Mouse (Mus musculus): ENCODE measurements around the gene Sdhaf1. TPM values are rescaled to one million over a fixed set of nuclear protein-coding genes. Genes with fewer than 3 reads are reported as not detected.
A peak's percentile ranks its signal among the peaks of the same experiment; 100 is the strongest.

Sdhaf1 gene
- polyA plus RNA-seq (2016; fragmentation: Nextera tagmentation; extraction: Ambion mirVana) = 22.2 and 27.4 TPM in 2 replicates

DNA sequence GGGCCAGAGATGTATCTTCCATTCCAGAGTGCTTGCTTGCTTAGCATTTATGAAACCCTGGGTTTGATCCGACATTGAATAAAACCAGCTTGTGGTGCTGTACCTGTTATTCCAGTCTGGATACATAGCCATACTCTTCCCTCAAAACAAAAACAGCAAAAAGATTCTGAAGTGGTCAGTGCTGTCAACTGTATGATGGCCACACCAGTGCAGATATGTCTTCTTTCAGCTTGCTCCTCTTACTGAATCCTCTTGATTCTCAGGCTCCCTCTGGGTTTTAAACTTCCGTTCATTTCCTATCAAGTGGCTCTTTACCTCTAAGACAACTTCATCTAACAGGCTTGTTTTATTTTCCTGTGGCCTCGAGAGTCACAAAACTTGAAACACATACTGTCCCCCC, at the start of gene Sdhaf1:
TSS of gene Sdhaf1 (minus strand) at position 101 of the 400 bp plus-strand sequence.
- no peaks in the 10 kb centered on the region for H3K36me3 ChIP-seq
- ATAC-seq (ENCODE audit: low FRiP score, low read depth) = no peak
- peak within 1 kb of the TSS; percentile 92 for H3K9ac ChIP-seq (replicated peaks)
- WGBS = 79% methylated on average over 3 of the region's 3 CpGs
- peaks cover 19% of the 10 kb centered on the region for H3K4me1 ChIP-seq
- H3K4me2 ChIP-seq (replicated peaks) = peak within 1 kb of the TSS; percentile 73
- peaks cover 12% of the 10 kb centered on the region; the same call in 1 of the 2 replicates for H3K27me3 ChIP-seq
- peak within 1 kb of the TSS; percentile 87 for H3K4me3 ChIP-seq
- H3K27ac ChIP-seq (replicated peaks) = peak within 1 kb of the TSS; percentile 84; the same call in 1 of the 2 replicates
- 0 out of 2 replicates have a peak, but pooled peaks cover 3% of the 10 kb centered on the region for H3K9me3 ChIP-seq

DNA sequence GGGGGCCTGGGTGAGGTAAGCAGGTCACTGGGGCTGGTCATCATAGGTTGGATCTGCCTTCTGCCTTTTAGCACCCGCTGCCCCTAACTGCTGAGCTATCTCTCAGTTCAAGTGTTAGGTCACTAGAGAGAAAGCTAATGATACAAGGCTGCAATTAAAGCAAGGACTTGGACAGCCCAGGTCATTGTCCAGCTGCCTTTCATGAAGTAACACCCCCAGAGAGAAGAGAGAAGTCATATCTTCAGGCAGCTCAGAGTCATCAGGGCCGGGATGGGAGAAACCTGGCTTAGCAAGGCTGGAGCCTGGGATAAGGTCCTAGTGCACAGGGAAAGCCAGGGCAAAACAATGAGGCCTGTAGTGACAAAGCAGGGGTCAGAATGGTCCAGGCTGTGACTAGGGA, 43.8 kb upstream of the Sdhaf1 start:
- H3K9ac ChIP-seq (replicated peaks) = no peak overlapping the region
- 83% methylated on average over 2 of the region's 2 CpGs for WGBS
- ATAC-seq (ENCODE audit: low FRiP score, low read depth) = no peak
- no peak overlapping the region for H3K4me3 ChIP-seq
- H3K4me2 ChIP-seq (replicated peaks) = no peak overlapping the region
- no peaks in the 10 kb centered on the region for H3K36me3 ChIP-seq
- peaks cover 7% of the 10 kb centered on the region for H3K4me1 ChIP-seq
- peaks cover 12% of the 10 kb centered on the region for H3K27me3 ChIP-seq
- no peaks in the 10 kb centered on the region for H3K9me3 ChIP-seq
- no peak overlapping the region for H3K27ac ChIP-seq (replicated peaks)

- ATAC-seq (ENCODE audit: low FRiP score, low read depth) = peak; percentile 31; the same call in 1 of the 2 replicates
- Histone ChIP-seq H3K9ac (replicated peaks) (peak overlapping the region; percentile 96), H3K27ac (replicated peaks) (no peak overlapping the region), H3K4me3 (peak overlapping the region; percentile 90), H3K4me2 (replicated peaks) (peak overlapping the region; percentile 82), H3K27me3 (peaks cover 12% of the 10 kb centered on the region), H3K9me3 (no peaks in the 10 kb centered on the region), H3K36me3 (peaks cover 14% of the 10 kb centered on the region), H3K4me1 (peaks cover 34% of the 10 kb centered on the region)
- 72% methylated on average over 6 of the region's 6 CpGs for WGBS
Observed at GRCm38 (mm10) chr7:30363344-30363738, 39.6 kb upstream of the Sdhaf1 start.

DNA sequence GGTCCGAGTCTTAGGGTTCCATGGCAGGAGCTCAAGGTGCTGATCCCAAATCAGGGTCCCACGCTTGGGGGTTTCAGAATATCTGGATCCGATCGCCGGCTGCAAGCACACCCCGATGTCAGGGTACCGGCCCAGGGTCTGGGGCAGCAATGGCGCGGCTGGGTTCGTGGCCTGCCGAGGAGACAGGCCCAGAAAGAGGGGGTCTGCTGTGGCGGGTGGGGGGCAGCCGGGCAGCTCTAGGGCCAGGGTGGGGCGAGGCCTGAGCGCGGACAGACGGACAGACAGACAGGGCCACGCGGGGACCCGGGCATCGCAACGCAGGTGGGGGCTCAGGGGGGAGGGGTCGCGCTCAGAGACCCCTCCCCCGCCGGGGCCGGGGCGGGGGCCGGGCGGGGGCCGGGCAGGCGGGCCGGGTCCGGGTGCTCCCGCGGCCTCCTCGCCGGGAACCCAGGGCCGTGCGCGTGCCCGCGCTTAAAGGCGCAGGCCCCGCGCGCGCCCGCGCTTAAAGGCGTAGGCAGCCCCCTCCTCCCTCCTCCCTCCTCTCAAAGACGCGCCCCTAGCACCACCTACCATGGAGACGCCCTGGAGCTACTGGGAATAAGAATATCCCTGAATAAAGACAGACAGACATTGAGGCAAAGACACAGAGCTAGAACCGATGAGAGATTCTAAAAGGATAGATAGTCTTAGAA, 39.1 kb upstream of the Sdhaf1 start, which contains the start of gene Lrfn3:
TSS of gene Lrfn3 (minus strand) at position 121 of the 692 bp plus-strand sequence.
- under 1% methylated on average over 40 of the region's 55 CpGs for WGBS
- H3K9me3 ChIP-seq = no peaks in the 10 kb centered on the region
- peaks cover 12% of the 10 kb centered on the region for H3K27me3 ChIP-seq
- H3K9ac ChIP-seq (replicated peaks) = peak within 1 kb of the TSS; percentile 96
- H3K27ac ChIP-seq (replicated peaks) = peak within 1 kb of the TSS; percentile 46; the same call in 1 of the 2 replicates
- H3K4me1 ChIP-seq = peaks cover 38% of the 10 kb centered on the region
- peak within 1 kb of the TSS; percentile 90 for H3K4me3 ChIP-seq
- peak; percentile 76 for ATAC-seq (ENCODE audit: low FRiP score, low read depth)
- H3K4me2 ChIP-seq (replicated peaks) = peak within 1 kb of the TSS; percentile 82
- H3K36me3 ChIP-seq = peaks cover 14% of the 10 kb centered on the region

GRCm38 (mm10) chr7:30360028-30360427, 36.3 kb upstream of the Sdhaf1 start:
- 92% methylated on average over 17 of the region's 17 CpGs for WGBS
- no peaks in the 10 kb centered on the region for H3K9me3 ChIP-seq
- peaks cover 31% of the 10 kb centered on the region for H3K36me3 ChIP-seq
- no peak overlapping the region for H3K9ac ChIP-seq (replicated peaks)
- H3K4me1 ChIP-seq = peaks cover 39% of the 10 kb centered on the region
- H3K4me3 ChIP-seq = 0 out of 2 replicates have a peak overlapping the region, but pooled peaks have one; percentile 4
- H3K27ac ChIP-seq (replicated peaks) = no peak overlapping the region
- H3K4me2 ChIP-seq (replicated peaks) = 0 out of 2 replicates have a peak overlapping the region, but pooled peaks have one; percentile 4
- H3K27me3 ChIP-seq = peaks cover 12% of the 10 kb centered on the region
- no peak for ATAC-seq (ENCODE audit: low FRiP score, low read depth)

DNA sequence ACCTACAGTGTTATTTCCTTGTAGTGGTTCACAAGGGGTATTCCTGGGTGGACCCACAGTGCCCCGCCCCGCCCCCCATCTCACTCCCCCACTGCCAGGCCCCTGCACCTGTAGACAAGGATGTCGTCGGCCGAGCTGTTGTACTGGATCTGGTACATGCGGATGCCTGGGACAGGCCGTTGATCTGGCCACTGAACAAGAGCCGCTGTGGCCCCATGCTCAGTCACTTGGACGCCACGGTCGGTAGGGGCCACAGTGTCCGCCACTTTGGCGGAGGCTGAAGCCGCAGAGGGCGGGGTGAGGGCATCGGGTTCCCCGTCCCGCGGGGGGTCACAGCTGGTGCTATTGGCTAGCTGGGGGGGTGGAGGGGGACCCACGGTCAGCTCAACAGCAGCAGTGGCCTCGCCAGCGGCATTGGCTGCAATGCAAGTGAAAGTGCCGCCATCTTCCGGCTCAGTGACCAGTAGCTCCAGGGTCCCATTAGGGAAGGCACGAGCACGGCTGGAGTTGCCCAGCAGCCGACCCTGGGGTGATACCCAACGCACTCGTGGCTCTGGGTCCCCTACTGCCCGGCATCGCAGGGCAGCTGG, 35.7 kb upstream of the Sdhaf1 start:
- 0 out of 2 replicates have a peak overlapping the region, but pooled peaks have one; percentile 4 for H3K4me2 ChIP-seq (replicated peaks)
- H3K36me3 ChIP-seq = peaks cover 35% of the 10 kb centered on the region
- 90% methylated on average over 31 of the region's 31 CpGs for WGBS
- H3K27ac ChIP-seq (replicated peaks) = no peak overlapping the region
- peaks cover 8% of the 10 kb centered on the region for H3K27me3 ChIP-seq
- H3K4me1 ChIP-seq = peaks cover 42% of the 10 kb centered on the region
- no peak for ATAC-seq (ENCODE audit: low FRiP score, low read depth)
- H3K9me3 ChIP-seq = no peaks in the 10 kb centered on the region
- H3K4me3 ChIP-seq = no peak overlapping the region
- no peak overlapping the region for H3K9ac ChIP-seq (replicated peaks)

- WGBS = 73% methylated on average over 7 of the region's 7 CpGs
- H3K4me2 ChIP-seq (replicated peaks) = no peak overlapping the region
- H3K9ac ChIP-seq (replicated peaks) = no peak overlapping the region
- no peaks in the 10 kb centered on the region for H3K27me3 ChIP-seq
- no peaks in the 10 kb centered on the region for H3K9me3 ChIP-seq
- no peak for ATAC-seq (ENCODE audit: low FRiP score, low read depth)
- no peak overlapping the region for H3K27ac ChIP-seq (replicated peaks)
- peaks cover 35% of the 10 kb centered on the region for H3K36me3 ChIP-seq
- peaks cover 45% of the 10 kb centered on the region for H3K4me1 ChIP-seq
- H3K4me3 ChIP-seq = no peak overlapping the region
Observed at GRCm38 (mm10) chr7:30358378-30359186, 34.9 kb upstream of the Sdhaf1 start.

- ATAC-seq (ENCODE audit: low FRiP score, low read depth) = no peak
- no peak overlapping the region for H3K4me2 ChIP-seq (replicated peaks)
- peaks cover 14% of the 10 kb centered on the region for H3K27me3 ChIP-seq
- H3K36me3 ChIP-seq = peaks cover 21% of the 10 kb centered on the region
- 0 out of 2 replicates have a peak overlapping the region, but pooled peaks have one; percentile 15 for H3K27ac ChIP-seq (replicated peaks)
- H3K9ac ChIP-seq (replicated peaks) = no peak overlapping the region
- 70% methylated on average over 4 of the region's 4 CpGs for WGBS
- H3K4me3 ChIP-seq = no peak overlapping the region
- H3K9me3 ChIP-seq = no peaks in the 10 kb centered on the region
- peaks cover 12% of the 10 kb centered on the region for H3K4me1 ChIP-seq
Observed at GRCm38 (mm10) chr7:30354059-30354458, 30.4 kb upstream of the Sdhaf1 start.

DNA sequence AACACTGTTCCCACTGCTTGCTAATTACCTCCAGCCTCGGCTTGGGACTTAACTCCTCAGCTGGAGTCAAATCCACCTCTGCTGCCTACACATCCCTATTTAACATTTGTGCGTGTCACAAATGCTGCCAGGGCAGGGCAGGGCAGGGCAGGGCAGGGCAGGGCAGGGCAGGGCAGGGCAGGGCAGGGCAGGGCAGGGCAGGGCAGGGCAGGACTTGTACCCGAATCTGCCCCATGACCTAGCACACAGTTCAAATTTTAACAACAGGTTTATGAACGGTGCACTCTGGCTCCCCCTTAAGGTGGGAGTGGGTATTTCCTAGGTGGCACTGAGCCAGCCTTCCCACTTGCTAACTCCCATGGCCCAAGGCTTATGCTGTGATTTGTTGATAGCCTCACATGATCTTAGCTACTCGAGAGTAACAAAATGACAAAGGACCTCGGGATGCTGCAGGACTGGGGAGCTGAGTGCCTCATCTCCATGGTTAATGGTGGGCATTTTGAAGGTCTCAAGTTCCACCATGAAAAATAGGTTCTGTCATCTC, 29.7 kb upstream of the Sdhaf1 start:
- 0 out of 2 replicates have a peak overlapping the region, but pooled peaks have one; percentile 15 for H3K27ac ChIP-seq (replicated peaks)
- H3K4me3 ChIP-seq = no peak overlapping the region
- H3K4me2 ChIP-seq (replicated peaks) = no peak overlapping the region
- peaks cover 21% of the 10 kb centered on the region for H3K27me3 ChIP-seq
- WGBS = 23% methylated on average over 6 of the region's 6 CpGs
- peaks cover 11% of the 10 kb centered on the region for H3K4me1 ChIP-seq
- H3K9ac ChIP-seq (replicated peaks) = no peak overlapping the region
- no peaks in the 10 kb centered on the region for H3K9me3 ChIP-seq
- peak; percentile 68; the same call in 1 of the 2 replicates for ATAC-seq (ENCODE audit: low FRiP score, low read depth)
- peaks cover 21% of the 10 kb centered on the region for H3K36me3 ChIP-seq

DNA sequence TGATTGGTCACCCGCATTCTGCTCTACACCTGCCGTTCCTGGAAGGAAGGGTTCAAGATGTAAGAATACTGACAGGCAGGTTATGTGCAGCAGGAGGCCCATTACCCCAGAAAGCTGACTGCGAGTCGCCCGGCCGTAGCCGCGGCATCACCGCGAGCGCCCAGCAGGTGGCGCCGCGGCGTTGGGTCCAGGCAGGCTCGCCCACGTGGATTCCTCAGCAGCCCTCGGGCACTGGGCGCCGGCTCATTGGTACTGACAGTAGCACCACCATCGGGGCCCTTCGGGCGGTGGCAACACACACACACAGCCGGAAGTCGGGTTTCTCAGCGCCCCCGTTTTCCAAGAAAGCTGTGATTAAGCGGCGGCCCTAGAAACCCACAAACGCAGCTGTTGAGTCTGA, 24.1 kb upstream of the Sdhaf1 start:
- H3K9me3 ChIP-seq = no peaks in the 10 kb centered on the region
- H3K4me2 ChIP-seq (replicated peaks) = peak overlapping the region; percentile 34
- H3K4me1 ChIP-seq = peaks cover 3% of the 10 kb centered on the region
- peak; percentile 65 for ATAC-seq (ENCODE audit: low FRiP score, low read depth)
- no peaks in the 10 kb centered on the region for H3K36me3 ChIP-seq
- 1% methylated on average over 30 of the region's 30 CpGs for WGBS
- H3K9ac ChIP-seq (replicated peaks) = no peak overlapping the region
- peaks cover 57% of the 10 kb centered on the region for H3K27me3 ChIP-seq
- H3K27ac ChIP-seq (replicated peaks) = no peak overlapping the region
- H3K4me3 ChIP-seq = no peak overlapping the region

GRCm38 (mm10) chr7:30346635-30347379, 23.1 kb upstream of the Sdhaf1 start:
- H3K36me3 ChIP-seq = no peaks in the 10 kb centered on the region
- H3K27ac ChIP-seq (replicated peaks) = no peak overlapping the region
- H3K9me3 ChIP-seq = no peaks in the 10 kb centered on the region
- H3K4me3 ChIP-seq = no peak overlapping the region
- H3K9ac ChIP-seq (replicated peaks) = no peak overlapping the region
- ATAC-seq (ENCODE audit: low FRiP score, low read depth) = no peak
- 30% methylated on average over 21 of the region's 21 CpGs for WGBS
- H3K4me2 ChIP-seq (replicated peaks) = no peak overlapping the region
- peaks cover 61% of the 10 kb centered on the region for H3K27me3 ChIP-seq
- peaks cover 3% of the 10 kb centered on the region for H3K4me1 ChIP-seq
